Mouse (Mus musculus) heart, adult 2 months (tissue): ENCODE measurements around the gene Pcsk6. TPM values are rescaled to one million over a fixed set of nuclear protein-coding genes. Genes with fewer than 3 reads are reported as not detected.

Experiments
- DNase-seq, 2 experiments: peaks; one replicate each; pipeline ENCODE4 v3.0.0; 2021
- H3K27ac ChIP-seq: fragments of 200-600 bp; 2 replicates; pipeline ENCODE4 v1.8.1; 2022
- H3K27me3 ChIP-seq: fragments of 200-500 bp; 2 replicates; pipeline ENCODE4 v1.6.1; 2012; ENCODE audit warnings: mild to moderate bottlenecking, low read length, inconsistent platforms, mixed read lengths; ENCODE audit not compliant: control insufficient read depth, insufficient read depth
- H3K36me3 ChIP-seq: fragments of 200-500 bp; 2 replicates; pipeline ENCODE4 v1.6.1; 2012; ENCODE audit warnings: low read length, inconsistent platforms; ENCODE audit not compliant: control insufficient read depth, insufficient read depth
- H3K4me1 ChIP-seq: fragments of 200-500 bp; 2 replicates; pipeline ENCODE4 v1.6.1; 2011; ENCODE audit warnings: low read length; ENCODE audit not compliant: control insufficient read depth, insufficient read depth
- H3K4me3 ChIP-seq: fragments of 200-600 bp; 2 replicates; pipeline ENCODE4 v1.8.1; 2022
- H3K79me2 ChIP-seq: fragments of 200-500 bp; replicated peaks from 2 replicates; pipeline ENCODE4 v1.6.1; 2012; ENCODE audit warnings: mild to moderate bottlenecking, inconsistent platforms, low read length, moderate library complexity, mixed read lengths; ENCODE audit not compliant: control insufficient read depth, insufficient read depth
- H3K9ac ChIP-seq: fragments of 200-500 bp; 2 replicates; pipeline ENCODE4 v1.6.1; 2012; ENCODE audit warnings: low read depth, mild to moderate bottlenecking, control low read depth, inconsistent platforms, low read length, mixed read lengths
- CTCF ChIP-seq: fragments of 200-600 bp; IDR thresholded peaks from 2 replicates; pipeline ENCODE4 v1.8.1; 2022; ENCODE audit warnings: antibody characterized with exemption, mild to moderate bottlenecking, moderate library complexity
- EP300 ChIP-seq: fragments of 200-500 bp; IDR thresholded peaks from 2 replicates; pipeline ENCODE4 v1.6.1; 2011; ENCODE audit warnings: low read depth, low read length, control low read depth; ENCODE audit not compliant: insufficient read depth
- POLR2A ChIP-seq: fragments of 200-500 bp; IDR thresholded peaks from 2 replicates; pipeline ENCODE4 v1.6.1; 2011; ENCODE audit warnings: mild to moderate bottlenecking, low read depth, low read length, control low read depth; ENCODE audit not compliant: insufficient read depth
- WGBS: fragments of 180-500 bp; shearing (Covaris S2); methylation state at CpG from one replicate; pipeline ENCODE4 v1.1.7; 2018; 5-methylcytosine and 5-hydroxymethylcytosine counted together
- intact Hi-C: fragments of 180-260 bp; cut with DNase I; formaldehyde crosslinking; loops from one replicate; pipeline ENCODE4 v1.15.1; 2025
- polyA plus RNA-seq: library from polyadenylated mRNA; depleted of rRNA; stranded (reverse); fragments of >200 nt; gene quantifications from 2 replicates; pipeline ENCODE4 v1.2.3, GENCODE M21; 2012
- total RNA-seq, 2 experiments: library from RNA; stranded (reverse); gene quantifications; 2 replicates each; pipeline ENCODE4 v1.2.3; 2021

The Pcsk6 gene
- total and polyA plus RNA-seq, 3 experiments, result 27.9 to 44.0 (median 36.0) TPM

- 93% methylated on average over 5 of the region's 5 CpGs for WGBS
- Histone ChIP-seq H3K4me3 (no peak overlapping the region), H3K79me2 (no peaks in the 10 kb centered on the region), H3K4me1 (no peaks in the 10 kb centered on the region), H3K27me3 (no peaks in the 10 kb centered on the region), H3K36me3 (no peaks in the 10 kb centered on the region), H3K27ac (no peak overlapping the region), H3K9ac (no peak overlapping the region)
- DNase-seq, result no peak
- TF ChIP-seq EP300 (no peak), POLR2A (no peak), CTCF (no peak)
- intact Hi-C loops, result no loop called here
These were observed 127.2 kb downstream of the Pcsk6 start for GRCm38 (mm10) chr7:65988709-65989108.

GRCm38 (mm10) chr7:65992329-65992728, 130.8 kb downstream of the Pcsk6 start:
- Histone ChIP-seq H3K9ac (no peak overlapping the region), H3K4me3 (no peak overlapping the region), H3K27ac (no peak overlapping the region), H3K79me2 (no peaks in the 10 kb centered on the region), H3K27me3 (no peaks in the 10 kb centered on the region), H3K36me3 (no peaks in the 10 kb centered on the region), H3K4me1 (no peaks in the 10 kb centered on the region)
- TF ChIP-seq POLR2A (no peak), EP300 (no peak), CTCF (no peak)
- WGBS, result 80% methylated on average over 6 of the region's 6 CpGs
- DNase-seq, result peak in 1 of 2 experiments; percentile 12
- intact Hi-C loops, result no loop called here

GRCm38 (mm10) chr7:65993410-65993809, 131.9 kb downstream of the Pcsk6 start:
- no peak overlapping the region for H3K9ac ChIP-seq
- no peaks in the 10 kb centered on the region for H3K79me2 ChIP-seq
- H3K4me1 ChIP-seq, result no peaks in the 10 kb centered on the region
- no peaks in the 10 kb centered on the region for H3K27me3 ChIP-seq
- no peak overlapping the region for H3K4me3 ChIP-seq
- TF ChIP-seq EP300 (no peak), CTCF (no peak), POLR2A (no peak)
- 64% methylated on average over 3 of the region's 3 CpGs for WGBS
- no peaks in the 10 kb centered on the region for H3K36me3 ChIP-seq
- DNase-seq, result peak in 1 of 2 experiments; percentile 10
- H3K27ac ChIP-seq, result no peak overlapping the region
- intact Hi-C loops, result no loop called here

- no peaks in the 10 kb centered on the region for H3K4me1 ChIP-seq
- no peaks in the 10 kb centered on the region for H3K79me2 ChIP-seq
- no peak overlapping the region for H3K4me3 ChIP-seq
- H3K27me3 ChIP-seq, result no peaks in the 10 kb centered on the region
- WGBS, result 88% methylated on average over 16 of the region's 16 CpGs
- H3K27ac ChIP-seq, result no peak overlapping the region
- no peaks in the 10 kb centered on the region for H3K36me3 ChIP-seq
- intact Hi-C loops, result no loop called here
- no peak for DNase-seq
- no peak for TF ChIP-seq POLR2A
- no peak for TF ChIP-seq EP300
- no peak for TF ChIP-seq CTCF
- no peak overlapping the region for H3K9ac ChIP-seq
These were observed 139.7 kb downstream of the Pcsk6 start for GRCm38 (mm10) chr7:66001035-66001754.

GRCm38 (mm10) chr7:66001797-66002196, 140.3 kb downstream of the Pcsk6 start:
- H3K4me3 ChIP-seq, result no peak overlapping the region
- no peak for DNase-seq
- no peak for TF ChIP-seq EP300
- TF ChIP-seq POLR2A, result no peak
- no peak for TF ChIP-seq CTCF
- intact Hi-C loops, result no loop called here
- no peaks in the 10 kb centered on the region for H3K27me3 ChIP-seq
- H3K4me1 ChIP-seq, result no peaks in the 10 kb centered on the region
- H3K9ac ChIP-seq, result no peak overlapping the region
- WGBS, result 53% methylated on average over 3 of the region's 3 CpGs
- H3K27ac ChIP-seq, result no peak overlapping the region
- no peaks in the 10 kb centered on the region for H3K36me3 ChIP-seq
- H3K79me2 ChIP-seq, result no peaks in the 10 kb centered on the region

GRCm38 (mm10) chr7:66003447-66003846, 141.9 kb downstream of the Pcsk6 start:
- TF ChIP-seq CTCF (no peak), EP300 (no peak), POLR2A (no peak)
- H3K27me3 ChIP-seq, result no peaks in the 10 kb centered on the region
- DNase-seq, result no peak
- no peak overlapping the region for H3K9ac ChIP-seq
- H3K4me3 ChIP-seq, result no peak overlapping the region
- H3K4me1 ChIP-seq, result no peaks in the 10 kb centered on the region
- H3K36me3 ChIP-seq, result no peaks in the 10 kb centered on the region
- no peak overlapping the region for H3K27ac ChIP-seq
- intact Hi-C loops, result no loop called here
- no peaks in the 10 kb centered on the region for H3K79me2 ChIP-seq
- 88% methylated on average over 5 of the region's 5 CpGs for WGBS
